Comparison of ENCODE assay signal across 8 mouse cellular contexts in genomic region chr1:37029154-37029907, GRCm38 (mm10). TPM values are rescaled to one million over a fixed set of nuclear protein-coding genes. Genes with fewer than 3 reads are reported as not detected.
DNase-seq lines count a peak whose midpoint lies in the region; ATAC-seq and TF ChIP-seq lines count a peak whose summit lies in the region.

No protein-coding gene starts in this region.

- peak; percentile 64 for ATAC-seq in activated CD4-positive, CD25-positive, alpha-beta regulatory T cell, adult 4 months
- peak; percentile 61 for ATAC-seq in intestine, postnatal 0 days
- peak; percentile 95 for ATAC-seq in limb, embryonic 13.5 days (ENCODE audit: low FRiP score, low read depth)
- ATAC-seq in midbrain, embryonic 14.5 days (ENCODE audit: low FRiP score, low TSS enrichment) = peak; percentile 96

- 0 out of 2 replicates have a peak, but pooled peaks cover 6% of the 10 kb centered on the region for H3K4me1 ChIP-seq in intestine, postnatal 0 days (replicated peaks; ENCODE audit: control insufficient read depth, insufficient read depth, low read length)
- peaks cover 8% of the 10 kb centered on the region for H3K4me1 ChIP-seq in limb, embryonic 13.5 days
- H3K4me1 ChIP-seq in midbrain, embryonic 14.5 days (ENCODE audit: control insufficient read depth, insufficient read depth, low read length) = 0 out of 2 replicates have a peak, but pooled peaks cover 7% of the 10 kb centered on the region

- DNase-seq in embryo, embryonic 11.5 days (ENCODE audit: low read depth, low spot score) = peak; percentile 84
- peak; percentile 99 for DNase-seq in heart, adult 11 months
- DNase-seq in midbrain, embryonic 14.5 days = peak; percentile 92
- peak; percentile 3 for DNase-seq in spleen, adult 12 weeks (ENCODE audit: low spot score)
- no peak for DNase-seq in adipocyte (ENCODE audit: low spot score)

- no peaks in the 10 kb centered on the region for H3K36me3 ChIP-seq in intestine, postnatal 0 days (ENCODE audit: control insufficient read depth, insufficient read depth)
- no peaks in the 10 kb centered on the region for H3K36me3 ChIP-seq in limb, embryonic 13.5 days
- H3K36me3 ChIP-seq in midbrain, embryonic 14.5 days (ENCODE audit: control insufficient read depth, insufficient read depth, low read length) = no peaks in the 10 kb centered on the region

- peak overlapping the region; percentile 70 for H3K27ac ChIP-seq in intestine, postnatal 0 days (ENCODE audit: low read depth, low read length)
- no peak overlapping the region; the same call in 1 of the 2 replicates for H3K27ac ChIP-seq in limb, embryonic 13.5 days
- peak overlapping the region; percentile 55; the same call in 1 of the 2 replicates for H3K27ac ChIP-seq in midbrain, embryonic 14.5 days (replicated peaks; ENCODE audit: low read depth, low read length)

- no peak for TF ChIP-seq CTCF in intestine, postnatal 0 days (IDR thresholded peaks at IDR 0.05; ENCODE audit: low read depth)

- peak overlapping the region; percentile 45 for H3K4me3 ChIP-seq in intestine, postnatal 0 days (ENCODE audit: low read depth, low read length)
- H3K4me3 ChIP-seq in limb, embryonic 13.5 days = peak overlapping the region; percentile 49
- H3K4me3 ChIP-seq in midbrain, embryonic 14.5 days (replicated peaks; ENCODE audit: low read depth, low read length) = peak overlapping the region; percentile 51

- peak overlapping the region; percentile 78 for H3K4me2 ChIP-seq in intestine, postnatal 0 days (replicated peaks; ENCODE audit: low read depth)
- peak overlapping the region; percentile 87 for H3K4me2 ChIP-seq in limb, embryonic 13.5 days (replicated peaks)
- H3K4me2 ChIP-seq in midbrain, embryonic 14.5 days (ENCODE audit: low read length) = peak overlapping the region; percentile 79

- WGBS in intestine, postnatal 0 days = 2% methylated on average over 26 of the region's 26 CpGs
- WGBS in limb, embryonic 13.5 days = 3% methylated on average over 26 of the region's 26 CpGs
- 3% methylated on average over 26 of the region's 26 CpGs for WGBS in midbrain, embryonic 14.5 days

- no peaks in the 10 kb centered on the region for H3K9me3 ChIP-seq in intestine, postnatal 0 days (ENCODE audit: control insufficient read depth)
- H3K9me3 ChIP-seq in limb, embryonic 13.5 days = no peaks in the 10 kb centered on the region
- no peaks in the 10 kb centered on the region for H3K9me3 ChIP-seq in midbrain, embryonic 14.5 days (ENCODE audit: control insufficient read depth, low read length)

- no peaks in the 10 kb centered on the region for H3K27me3 ChIP-seq in intestine, postnatal 0 days (replicated peaks; ENCODE audit: control insufficient read depth, insufficient read depth, low read length)
- peaks cover 12% of the 10 kb centered on the region; the same call in 1 of the 2 replicates for H3K27me3 ChIP-seq in limb, embryonic 13.5 days
- no peaks in the 10 kb centered on the region for H3K27me3 ChIP-seq in midbrain, embryonic 14.5 days (ENCODE audit: control insufficient read depth, insufficient read depth, low read length)

- peak overlapping the region; percentile 34 for H3K9ac ChIP-seq in intestine, postnatal 0 days (ENCODE audit: low read depth, low read length)
- peak overlapping the region; percentile 57 for H3K9ac ChIP-seq in limb, embryonic 13.5 days
- H3K9ac ChIP-seq in midbrain, embryonic 14.5 days (replicated peaks; ENCODE audit: low read length) = peak overlapping the region; percentile 47

RNA-seq across cellular contexts. Expression of gene Vwa3b, which starts 2.9 kb away (rescaled TPM):
- polyA plus RNA-seq in activated CD4-positive, CD25-positive, alpha-beta regulatory T cell, adult 4 months (2017; shearing (Covaris generic)) = 1 to 10 TPM; 1.3 to 3.3 TPM
- polyA plus RNA-seq in intestine, postnatal 0 days (2015; fragmentation: Nextera tagmentation; extraction: Ambion mirVana) = 1.1 and 1.2 TPM in 2 replicates
- 0.92 and 1.9 TPM in 2 replicates for polyA plus RNA-seq in limb, embryonic 13.5 days (2015; fragmentation: Nextera tagmentation; extraction: Ambion mirVana)
- polyA plus RNA-seq in midbrain, embryonic 14.5 days (2014; fragmentation: Nextera tagmentation; extraction: Ambion mirVana) = 0.34 and 0.54 TPM in 2 replicates
